Mouse (Mus musculus): ENCODE data around the gene Vamp8.

The Vamp8 gene

GRCm38 (mm10) chr6:72389941-72390771, at the start of gene Vamp8:
TSS of gene Vamp8 (minus strand) at chr6:72390703.
- peak; percentile 62 to 65 for DNase-seq

- DNase-seq, result peak; percentile 95
These were observed 49.1 kb upstream of the Vamp8 start, which contains the start of gene Mat2a for GRCm38 (mm10) chr6:72439355-72440185. TSS of gene Mat2a (minus strand) at chr6:72439558.

GRCm38 (mm10) chr6:72438862-72439354, 48.4 kb upstream of the Vamp8 start:
- peak; percentile 84 to 89 for DNase-seq

GRCm38 (mm10) chr6:72438226-72438625, 47.7 kb upstream of the Vamp8 start:
- DNase-seq, result no peak

- DNase-seq, result no peak
These were observed 41.6 kb upstream of the Vamp8 start for GRCm38 (mm10) chr6:72432153-72432552.

GRCm38 (mm10) chr6:72430989-72431921, 40.8 kb upstream of the Vamp8 start:
- DNase-seq, result no peak

GRCm38 (mm10) chr6:72429061-72429842, 38.7 kb upstream of the Vamp8 start:
- DNase-seq, result no peak

- peak; percentile 71 to 75 for DNase-seq
These were observed 37.5 kb upstream of the Vamp8 start for GRCm38 (mm10) chr6:72428036-72428435.

- no peak for DNase-seq
These were observed 35.1 kb upstream of the Vamp8 start for GRCm38 (mm10) chr6:72425646-72426045.

- DNase-seq, result no peak
These were observed 30.4 kb upstream of the Vamp8 start for GRCm38 (mm10) chr6:72420901-72421300.

- no peak for DNase-seq
These were observed 29.3 kb upstream of the Vamp8 start for GRCm38 (mm10) chr6:72419806-72420205.

- no peak for DNase-seq
These were observed 27.8 kb upstream of the Vamp8 start for GRCm38 (mm10) chr6:72418279-72418678.

- no peak for DNase-seq
These were observed 25.7 kb upstream of the Vamp8 start for GRCm38 (mm10) chr6:72415964-72416772.

- no peak for DNase-seq
These were observed 24.7 kb upstream of the Vamp8 start for GRCm38 (mm10) chr6:72415181-72415580.

- DNase-seq, result peak; percentile 95 to 96
These were observed 23.7 kb upstream of the Vamp8 start, which contains the start of gene Ggcx for GRCm38 (mm10) chr6:72414076-72414756. TSS of gene Ggcx (plus strand) at chr6:72414308.

- DNase-seq, result no peak
These were observed 20.0 kb upstream of the Vamp8 start for GRCm38 (mm10) chr6:72410518-72410917.

- no peak for DNase-seq
These were observed 19.5 kb upstream of the Vamp8 start for GRCm38 (mm10) chr6:72410003-72410402.

- peak in 1 of 2 experiments; percentile 41 for DNase-seq
These were observed 19.1 kb upstream of the Vamp8 start for GRCm38 (mm10) chr6:72409567-72409966.

- peak; percentile 81 to 83 for DNase-seq
These were observed 16.6 kb upstream of the Vamp8 start for GRCm38 (mm10) chr6:72407119-72407518.

- DNase-seq, result no peak
These were observed 14.9 kb upstream of the Vamp8 start for GRCm38 (mm10) chr6:72405356-72405755.
